Mouse (Mus musculus) thymus, adult 2 months (tissue): ENCODE measurements around the gene Jmjd8.

Experiments
- CTCF ChIP-seq: fragments of 200-500 bp; IDR thresholded peaks from 2 replicates; pipeline ENCODE4 v1.5.1; 2012; ENCODE audit warnings: mild to moderate bottlenecking, control low read depth, low read length, moderate library complexity, borderline replicate concordance; ENCODE audit not compliant: control insufficient read depth, poor library complexity, insufficient read depth; ENCODE audit errors: extremely low read depth
- POLR2A ChIP-seq: fragments of 200-500 bp; IDR thresholded peaks from 2 replicates; pipeline ENCODE4 v1.6.1; 2012; ENCODE audit warnings: mild to moderate bottlenecking, low read length, control low read depth, moderate library complexity; ENCODE audit not compliant: control insufficient read depth, poor library complexity, insufficient read depth; ENCODE audit errors: extremely low read depth

GRCm38 (mm10) chr17:25864311-25864710, 35.6 kb downstream of the Jmjd8 start:
- no peak for TF ChIP-seq CTCF
- no peak for TF ChIP-seq POLR2A
